Mouse (Mus musculus): ENCODE data around the gene Icam1. TPM values are rescaled to one million over a fixed set of nuclear protein-coding genes. Genes with fewer than 3 reads are reported as not detected.
A peak's percentile ranks its signal among the peaks of the same experiment; 100 is the strongest.

The Icam1 gene
- polyA plus RNA-seq, 1 experiment from 2014 or later, result 9.5 TPM

- H3K4me1 ChIP-seq (replicated peaks; ENCODE audit: control insufficient read depth, insufficient read depth), result peaks cover 11% of the 10 kb centered on the region; the same call in 1 of the 2 replicates
- no peak overlapping the region for H3K4me3 ChIP-seq (ENCODE audit: low read depth, low read length)
- no peaks in the 10 kb centered on the region for H3K9me3 ChIP-seq (ENCODE audit: control insufficient read depth, low read length)
- no peaks in the 10 kb centered on the region for H3K27me3 ChIP-seq (ENCODE audit: control insufficient read depth, insufficient read depth, low read length)
- no peak for TF ChIP-seq EP300 (optimal IDR thresholded peaks at IDR 0.05)
- TF ChIP-seq CTCF (IDR thresholded peaks at IDR 0.05; ENCODE audit: low read depth), result no peak
- H3K9ac ChIP-seq (ENCODE audit: low read length), result peak overlapping the region; percentile 62
- DNase-seq (ENCODE audit: low spot score), result no peak
- 64% methylated on average over 4 of the region's 4 CpGs for WGBS
- peak overlapping the region; percentile 89 for H3K4me2 ChIP-seq (replicated peaks; ENCODE audit: low read depth)
- peak overlapping the region; percentile 96 for H3K27ac ChIP-seq (replicated peaks)
- H3K36me3 ChIP-seq (ENCODE audit: control insufficient read depth, insufficient read depth, low read length), result 0 out of 2 replicates have a peak, but pooled peaks cover 3% of the 10 kb centered on the region
- no peak for ATAC-seq (ENCODE audit: low FRiP score, low TSS enrichment)
Observed at GRCm38 (mm10) chr9:20973001-20973681, 42.6 kb upstream of the Icam1 start.

GRCm38 (mm10) chr9:20973682-20974075 lies 42.1 kb upstream of the Icam1 start:
- Histone ChIP-seq H3K4me1 (replicated peaks; ENCODE audit: control insufficient read depth, insufficient read depth) (peaks cover 11% of the 10 kb centered on the region; the same call in 1 of the 2 replicates), H3K9me3 (ENCODE audit: control insufficient read depth, low read length) (no peaks in the 10 kb centered on the region), H3K27me3 (ENCODE audit: control insufficient read depth, insufficient read depth, low read length) (no peaks in the 10 kb centered on the region), H3K9ac (ENCODE audit: low read length) (0 out of 2 replicates have a peak overlapping the region, but pooled peaks have one; percentile 31), H3K27ac (replicated peaks) (peak overlapping the region; percentile 96), H3K36me3 (ENCODE audit: control insufficient read depth, insufficient read depth, low read length) (0 out of 2 replicates have a peak, but pooled peaks cover 3% of the 10 kb centered on the region), H3K4me3 (ENCODE audit: low read depth, low read length) (0 out of 2 replicates have a peak overlapping the region, but pooled peaks have one; percentile 6), H3K4me2 (replicated peaks; ENCODE audit: low read depth) (peak overlapping the region; percentile 89)
- no peak for ATAC-seq (ENCODE audit: low FRiP score, low TSS enrichment)
- 33% methylated on average over 4 of the region's 6 CpGs for WGBS
- no peak for TF ChIP-seq EP300 (optimal IDR thresholded peaks at IDR 0.05)
- no peak for TF ChIP-seq CTCF (IDR thresholded peaks at IDR 0.05; ENCODE audit: low read depth)
- DNase-seq (ENCODE audit: low spot score), result no peak

GRCm38 (mm10) chr9:20975431-20976215 lies 40.2 kb upstream of the Icam1 start:
- no peaks in the 10 kb centered on the region for H3K27me3 ChIP-seq (ENCODE audit: control insufficient read depth, insufficient read depth, low read length)
- peak; percentile 56 for DNase-seq (ENCODE audit: low spot score)
- peak overlapping the region; percentile 89 for H3K4me2 ChIP-seq (replicated peaks; ENCODE audit: low read depth)
- H3K9me3 ChIP-seq (ENCODE audit: control insufficient read depth, low read length), result no peaks in the 10 kb centered on the region
- TF ChIP-seq CTCF (IDR thresholded peaks at IDR 0.05; ENCODE audit: low read depth), result no peak
- no peak for TF ChIP-seq EP300 (optimal IDR thresholded peaks at IDR 0.05)
- peak overlapping the region; percentile 95 for H3K27ac ChIP-seq (replicated peaks)
- H3K4me1 ChIP-seq (replicated peaks; ENCODE audit: control insufficient read depth, insufficient read depth), result peaks cover 11% of the 10 kb centered on the region; the same call in 1 of the 2 replicates
- WGBS, result under 1% methylated on average over 45 of the region's 45 CpGs
- peak overlapping the region; percentile 87 for H3K9ac ChIP-seq (ENCODE audit: low read length)
- H3K36me3 ChIP-seq (ENCODE audit: control insufficient read depth, insufficient read depth, low read length), result no peaks in the 10 kb centered on the region
- H3K4me3 ChIP-seq (ENCODE audit: low read depth, low read length), result peak overlapping the region; percentile 88
- peak; percentile 1; the same call in 1 of the 2 replicates for ATAC-seq (ENCODE audit: low FRiP score, low TSS enrichment)

GRCm38 (mm10) chr9:20976216-20976960 lies 39.4 kb upstream of the Icam1 start, which contains the start of gene S1pr2:
TSS of gene S1pr2 (minus strand) at chr9:20976781.
- H3K9ac ChIP-seq (ENCODE audit: low read length), result peak within 1 kb of the TSS; percentile 87
- no peaks in the 10 kb centered on the region for H3K36me3 ChIP-seq (ENCODE audit: control insufficient read depth, insufficient read depth, low read length)
- peak within 1 kb of the TSS; percentile 89 for H3K4me2 ChIP-seq (replicated peaks; ENCODE audit: low read depth)
- ATAC-seq (ENCODE audit: low FRiP score, low TSS enrichment) (peak; percentile 74), DNase-seq (ENCODE audit: low spot score) (peak; percentile 86)
- no peaks in the 10 kb centered on the region for H3K27me3 ChIP-seq (ENCODE audit: control insufficient read depth, insufficient read depth, low read length)
- H3K9me3 ChIP-seq (ENCODE audit: control insufficient read depth, low read length), result no peaks in the 10 kb centered on the region
- peak within 1 kb of the TSS; percentile 95 for H3K27ac ChIP-seq (replicated peaks)
- H3K4me3 ChIP-seq (ENCODE audit: low read depth, low read length), result peak within 1 kb of the TSS; percentile 88
- no peak for TF ChIP-seq EP300 (optimal IDR thresholded peaks at IDR 0.05)
- TF ChIP-seq CTCF (IDR thresholded peaks at IDR 0.05; ENCODE audit: low read depth), result peak; percentile 13; the same call in 1 of the 2 replicates
- under 1% methylated on average over 43 of the region's 47 CpGs for WGBS
- peaks cover 11% of the 10 kb centered on the region; the same call in 1 of the 2 replicates for H3K4me1 ChIP-seq (replicated peaks; ENCODE audit: control insufficient read depth, insufficient read depth)

GRCm38 (mm10) chr9:20976961-20977689 lies 38.7 kb upstream of the Icam1 start:
- Histone ChIP-seq H3K4me2 (replicated peaks; ENCODE audit: low read depth) (peak overlapping the region; percentile 89), H3K4me3 (ENCODE audit: low read depth, low read length) (peak overlapping the region; percentile 88), H3K9me3 (ENCODE audit: control insufficient read depth, low read length) (no peaks in the 10 kb centered on the region), H3K9ac (ENCODE audit: low read length) (peak overlapping the region; percentile 87; the same call in 1 of the 2 replicates), H3K27ac (replicated peaks) (peak overlapping the region; percentile 95), H3K36me3 (ENCODE audit: control insufficient read depth, insufficient read depth, low read length) (no peaks in the 10 kb centered on the region), H3K27me3 (ENCODE audit: control insufficient read depth, insufficient read depth, low read length) (no peaks in the 10 kb centered on the region), H3K4me1 (replicated peaks; ENCODE audit: control insufficient read depth, insufficient read depth) (peaks cover 11% of the 10 kb centered on the region; the same call in 1 of the 2 replicates)
- no peak for ATAC-seq (ENCODE audit: low FRiP score, low TSS enrichment)
- TF ChIP-seq CTCF (IDR thresholded peaks at IDR 0.05; ENCODE audit: low read depth) (peak; percentile 22; the same call in 1 of the 2 replicates), EP300 (optimal IDR thresholded peaks at IDR 0.05) (no peak)
- WGBS, result 3% methylated on average over 4 of the region's 4 CpGs
- no peak for DNase-seq (ENCODE audit: low spot score)

All from stomach, postnatal 0 days (tissue).